Mouse (Mus musculus): ENCODE data around the gene Cntnap2. TPM values are rescaled to one million over a fixed set of nuclear protein-coding genes. Genes with fewer than 3 reads are reported as not detected.
A peak's percentile ranks its signal among the peaks of the same experiment; 100 is the strongest.

Gene Cntnap2
- total RNA-seq, 2 experiments from 2014 or later, result 3.2 to 4.8 TPM

GRCm38 (mm10) chr6:47306065-47306798, 2247.1 kb downstream of the Cntnap2 start:
- no peak for DNase-seq

GRCm38 (mm10) chr6:47306954-47307353, 2247.8 kb downstream of the Cntnap2 start:
- no peak for DNase-seq

- DNase-seq, result no peak
Observed at GRCm38 (mm10) chr6:47314507-47315334, 2255.6 kb downstream of the Cntnap2 start.

GRCm38 (mm10) chr6:47315454-47315853, 2256.3 kb downstream of the Cntnap2 start:
- DNase-seq, result no peak

GRCm38 (mm10) chr6:47317253-47317652, 2258.1 kb downstream of the Cntnap2 start:
- no peak for DNase-seq

GRCm38 (mm10) chr6:47318705-47319104, 2259.5 kb downstream of the Cntnap2 start:
- peak; percentile 50 for DNase-seq

- DNase-seq, result no peak
Observed at GRCm38 (mm10) chr6:47319309-47319983, 2260.3 kb downstream of the Cntnap2 start.

- DNase-seq, result no peak
Observed at GRCm38 (mm10) chr6:47323169-47323835, 2264.1 kb downstream of the Cntnap2 start.

- DNase-seq, result no peak
Observed at GRCm38 (mm10) chr6:47323886-47324285, 2264.7 kb downstream of the Cntnap2 start.

GRCm38 (mm10) chr6:47328281-47328680, 2269.1 kb downstream of the Cntnap2 start:
- DNase-seq, result no peak

- DNase-seq, result no peak
Observed at GRCm38 (mm10) chr6:47329212-47329611, 2270.1 kb downstream of the Cntnap2 start.

- DNase-seq, result no peak
Observed at GRCm38 (mm10) chr6:47333016-47333415, 2273.9 kb downstream of the Cntnap2 start.

GRCm38 (mm10) chr6:47334377-47334776, 2275.2 kb downstream of the Cntnap2 start:
- DNase-seq, result no peak

- no peak for DNase-seq
Observed at GRCm38 (mm10) chr6:47337300-47337699, 2278.1 kb downstream of the Cntnap2 start.

GRCm38 (mm10) chr6:47338113-47338512, 2279.0 kb downstream of the Cntnap2 start:
- DNase-seq, result peak; percentile 44

- no peak for DNase-seq
Observed at GRCm38 (mm10) chr6:47340813-47341502, 2281.8 kb downstream of the Cntnap2 start.

- no peak for DNase-seq
Observed at GRCm38 (mm10) chr6:47341503-47341884, 2282.3 kb downstream of the Cntnap2 start.

GRCm38 (mm10) chr6:47343245-47343644, 2284.1 kb downstream of the Cntnap2 start:
- DNase-seq, result no peak

- DNase-seq, result no peak
Observed at GRCm38 (mm10) chr6:47344696-47345095, 2285.5 kb downstream of the Cntnap2 start.

GRCm38 (mm10) chr6:47350100-47350690, 2291.0 kb downstream of the Cntnap2 start:
- DNase-seq, result no peak
